Mouse (Mus musculus): ENCODE measurements around the gene Mecom. TPM values are rescaled to one million over a fixed set of nuclear protein-coding genes. Genes with fewer than 3 reads are reported as not detected.
"Not testable (repeated sequence)": the region's sequence is repeated elsewhere in the genome, so short reads cannot be mapped to it uniquely, and the experiment has no call there.

The Mecom gene
- polyA plus RNA-seq (2016; fragmentation: Nextera tagmentation; extraction: Ambion mirVana), result 26.7 and 26.9 TPM in 2 replicates

GRCm38 (mm10) chr3:30547908-30548307 lies at the start of gene Mecom:
Mecom (minus strand) TSS chr3:30548008.
- H3K4me3 ChIP-seq, result no peak within 1 kb of the TSS
- H3K27ac ChIP-seq, result no peak within 1 kb of the TSS
- H3K36me3 ChIP-seq (replicated peaks), result no peaks in the 10 kb centered on the region
- H3K4me1 ChIP-seq, result peaks cover 8% of the 10 kb centered on the region; the same call in 1 of the 2 replicates
- DNase-seq (ENCODE audit: extremely low spot score, low spot score), result no peak
- no peaks in the 10 kb centered on the region for H3K9me3 ChIP-seq
- no peaks in the 10 kb centered on the region for H3K27me3 ChIP-seq (ENCODE audit: poor library complexity, severe bottlenecking)
- WGBS, result 90% methylated on average over 3 of the region's 3 CpGs

DNA sequence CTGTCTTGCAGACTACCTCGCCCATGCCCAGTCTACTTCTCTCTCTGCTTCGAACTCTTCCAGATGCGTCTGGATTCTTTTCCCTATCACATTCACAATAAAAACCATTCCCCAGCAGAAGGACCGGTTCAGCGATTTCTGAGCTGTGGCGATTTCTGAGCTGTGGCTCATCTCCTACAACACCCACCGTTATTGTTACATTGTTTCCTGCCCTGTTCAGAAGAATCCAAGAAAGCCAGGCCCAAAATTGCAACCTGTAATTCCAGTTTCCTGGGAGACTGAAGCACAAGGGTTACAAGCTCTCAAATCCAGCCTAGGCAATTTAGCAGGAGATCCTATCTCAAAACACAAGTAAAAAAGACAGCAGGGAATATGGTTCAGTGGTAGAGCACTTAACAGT lies 49.5 kb upstream of the Mecom start:
- 80% methylated on average over 7 of the region's 7 CpGs for WGBS
- Histone ChIP-seq H3K27ac (no peak overlapping the region), H3K27me3 (ENCODE audit: poor library complexity, severe bottlenecking) (peaks cover 41% of the 10 kb centered on the region), H3K36me3 (replicated peaks) (no peaks in the 10 kb centered on the region), H3K4me3 (no peak overlapping the region), H3K9me3 (no peaks in the 10 kb centered on the region), H3K4me1 (peaks cover 27% of the 10 kb centered on the region)
- DNase-seq (ENCODE audit: extremely low spot score, low spot score), result no peak

GRCm38 (mm10) chr3:30595111-30595832 lies 47.5 kb upstream of the Mecom start:
- peak overlapping the region; percentile 80 for H3K4me3 ChIP-seq
- H3K27me3 ChIP-seq (ENCODE audit: poor library complexity, severe bottlenecking), result peaks cover 41% of the 10 kb centered on the region
- peak overlapping the region; percentile 91 for H3K27ac ChIP-seq
- DNase-seq (ENCODE audit: extremely low spot score, low spot score), result peak; percentile 60
- H3K4me1 ChIP-seq, result peaks cover 27% of the 10 kb centered on the region
- WGBS, result under 1% methylated on average over 62 of the region's 62 CpGs
- no peaks in the 10 kb centered on the region for H3K36me3 ChIP-seq (replicated peaks)
- H3K9me3 ChIP-seq, result no peaks in the 10 kb centered on the region

DNA sequence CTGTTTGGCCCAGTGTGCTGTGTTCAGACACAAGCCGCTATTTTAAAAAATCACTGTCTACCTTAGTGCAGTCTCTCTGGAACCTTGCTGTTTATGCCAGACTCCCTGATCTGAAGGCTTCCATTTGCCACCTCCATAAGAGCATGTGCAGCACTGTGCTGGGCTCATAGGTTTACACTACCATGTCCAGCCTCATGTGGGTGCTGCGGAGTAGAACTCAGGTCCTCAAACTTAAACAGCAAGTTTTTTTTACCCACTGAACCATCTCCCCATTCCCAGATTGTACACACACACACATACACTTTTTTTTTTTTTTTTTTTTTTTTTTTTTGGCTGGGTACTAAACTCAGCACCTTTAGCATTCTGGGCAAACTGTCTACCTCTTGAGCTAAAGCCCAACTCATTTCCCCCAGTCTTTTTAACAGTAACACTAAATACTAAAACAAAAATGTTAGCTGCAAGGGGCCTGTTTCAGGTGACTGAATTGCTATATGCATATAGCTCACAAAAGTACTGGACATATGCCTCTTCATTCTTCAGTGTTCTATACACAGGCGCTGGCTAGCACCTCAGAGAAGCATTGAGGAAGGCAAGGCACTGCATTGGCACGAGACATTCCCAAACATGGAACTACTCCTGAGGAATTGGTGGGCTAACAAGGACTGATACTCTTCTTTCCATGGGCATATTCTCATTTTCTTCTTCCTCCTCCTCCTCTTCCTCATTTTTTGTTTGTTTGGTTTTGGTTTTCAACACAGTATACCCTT lies 46.1 kb upstream of the Mecom start:
- Histone ChIP-seq H3K27ac (no peak overlapping the region), H3K4me1 (peaks cover 16% of the 10 kb centered on the region), H3K4me3 (no peak overlapping the region), H3K36me3 (replicated peaks) (no peaks in the 10 kb centered on the region), H3K9me3 (no peaks in the 10 kb centered on the region), H3K27me3 (ENCODE audit: poor library complexity, severe bottlenecking) (peaks cover 32% of the 10 kb centered on the region)
- no peak for DNase-seq (ENCODE audit: extremely low spot score, low spot score)
- 73% methylated on average over 4 of the region's 4 CpGs for WGBS

- DNase-seq (ENCODE audit: extremely low spot score, low spot score), result no peak
These were observed 44.6 kb upstream of the Mecom start for GRCm38 (mm10) chr3:30592418-30592853.

DNA sequence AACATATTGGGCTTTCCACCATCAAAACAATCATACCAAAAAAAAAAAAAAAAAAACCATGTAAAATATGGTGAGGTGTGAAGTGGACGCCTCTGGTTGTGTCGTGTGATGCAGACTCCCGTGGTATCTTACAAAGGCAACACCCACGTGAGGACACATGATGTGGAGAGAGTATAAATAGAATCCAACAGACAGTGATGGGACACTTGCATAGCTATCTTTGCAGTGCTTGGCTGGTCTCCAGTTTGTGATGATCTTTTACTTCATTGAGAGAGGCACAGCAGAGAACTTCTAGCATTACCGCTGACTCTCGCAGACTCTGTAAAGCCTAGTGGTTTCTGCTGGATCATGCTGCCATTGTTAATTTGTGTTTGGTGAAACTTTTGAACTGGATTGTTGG lies 41.1 kb upstream of the Mecom start:
- Histone ChIP-seq H3K4me3 (no peak overlapping the region), H3K27me3 (ENCODE audit: poor library complexity, severe bottlenecking) (no peaks in the 10 kb centered on the region), H3K36me3 (replicated peaks) (no peaks in the 10 kb centered on the region), H3K9me3 (no peaks in the 10 kb centered on the region), H3K4me1 (peaks cover 6% of the 10 kb centered on the region; the same call in 1 of the 2 replicates), H3K27ac (no peak overlapping the region)
- 91% methylated on average over 6 of the region's 6 CpGs for WGBS
- no peak for DNase-seq (ENCODE audit: extremely low spot score, low spot score)

More at GRCm38 (mm10) chr3:30592418-30592853, 44.6 kb upstream of the Mecom start:
- H3K9me3 ChIP-seq, result no peaks in the 10 kb centered on the region
- H3K4me3 ChIP-seq, result no peak overlapping the region
- peaks cover 16% of the 10 kb centered on the region for H3K4me1 ChIP-seq
- H3K36me3 ChIP-seq (replicated peaks), result no peaks in the 10 kb centered on the region
- H3K27me3 ChIP-seq (ENCODE audit: poor library complexity, severe bottlenecking), result peaks cover 17% of the 10 kb centered on the region
- WGBS, result 0% methylated on average over 2 of the region's 2 CpGs
- no peak overlapping the region for H3K27ac ChIP-seq

- H3K27ac ChIP-seq, result no peak overlapping the region
These were observed 25.7 kb upstream of the Mecom start for GRCm38 (mm10) chr3:30573549-30573948.

GRCm38 (mm10) chr3:30566333-30566732 lies 18.5 kb upstream of the Mecom start:
- DNase-seq (ENCODE audit: extremely low spot score, low spot score); H3K9me3 ChIP-seq; H3K4me1 ChIP-seq; H3K36me3 ChIP-seq (replicated peaks); H3K27ac ChIP-seq; H3K4me3 ChIP-seq: not testable (repeated sequence)
- H3K27me3 ChIP-seq (ENCODE audit: poor library complexity, severe bottlenecking), result peaks cover 14% of the 10 kb centered on the region
- 0% methylated on average over 1 of the region's 2 CpGs for WGBS

More at GRCm38 (mm10) chr3:30573549-30573948, 25.7 kb upstream of the Mecom start:
- no peak overlapping the region for H3K4me3 ChIP-seq
- no peaks in the 10 kb centered on the region for H3K27me3 ChIP-seq (ENCODE audit: poor library complexity, severe bottlenecking)
- H3K9me3 ChIP-seq, result no peaks in the 10 kb centered on the region
- 12% methylated on average over 2 of the region's 2 CpGs for WGBS
- no peak for DNase-seq (ENCODE audit: extremely low spot score, low spot score)
- peaks cover 4% of the 10 kb centered on the region; the same call in 1 of the 2 replicates for H3K4me1 ChIP-seq
- H3K36me3 ChIP-seq (replicated peaks), result no peaks in the 10 kb centered on the region

GRCm38 (mm10) chr3:30560677-30561314 lies 13.0 kb upstream of the Mecom start:
- H3K27ac ChIP-seq, result no peak overlapping the region
- H3K4me1 ChIP-seq, result no peaks in the 10 kb centered on the region
- WGBS, result 60% methylated on average over 6 of the region's 6 CpGs
- DNase-seq (ENCODE audit: extremely low spot score, low spot score), result no peak
- H3K4me3 ChIP-seq, result no peak overlapping the region
- peaks cover 14% of the 10 kb centered on the region for H3K27me3 ChIP-seq (ENCODE audit: poor library complexity, severe bottlenecking)
- H3K36me3 ChIP-seq (replicated peaks), result no peaks in the 10 kb centered on the region
- H3K9me3 ChIP-seq, result no peaks in the 10 kb centered on the region

DNA sequence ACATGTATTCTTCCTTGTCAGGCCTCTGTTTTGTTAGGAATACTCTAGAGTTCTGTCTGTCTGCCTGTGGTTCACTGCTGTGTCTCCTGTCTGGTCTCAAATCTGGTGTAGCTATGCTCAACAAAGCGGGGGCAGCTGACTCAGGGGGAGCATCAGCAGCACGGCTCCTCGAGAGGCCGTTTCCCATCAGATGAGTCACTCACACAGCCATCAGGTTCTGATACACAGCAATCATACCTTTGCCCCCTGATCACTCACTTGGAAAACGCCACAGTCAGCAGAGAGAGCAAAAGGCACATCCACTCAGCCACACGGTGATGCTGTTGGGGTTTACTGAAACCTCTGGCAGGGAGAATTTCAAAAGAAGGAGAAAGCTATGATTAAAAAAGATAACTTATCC lies 5.9 kb upstream of the Mecom start:
- Histone ChIP-seq H3K27me3 (ENCODE audit: poor library complexity, severe bottlenecking) (no peaks in the 10 kb centered on the region), H3K4me1 (no peaks in the 10 kb centered on the region), H3K4me3 (no peak overlapping the region), H3K36me3 (replicated peaks) (no peaks in the 10 kb centered on the region), H3K9me3 (no peaks in the 10 kb centered on the region), H3K27ac (no peak overlapping the region)
- WGBS, result 78% methylated on average over 6 of the region's 6 CpGs
- DNase-seq (ENCODE audit: extremely low spot score, low spot score), result no peak

DNA sequence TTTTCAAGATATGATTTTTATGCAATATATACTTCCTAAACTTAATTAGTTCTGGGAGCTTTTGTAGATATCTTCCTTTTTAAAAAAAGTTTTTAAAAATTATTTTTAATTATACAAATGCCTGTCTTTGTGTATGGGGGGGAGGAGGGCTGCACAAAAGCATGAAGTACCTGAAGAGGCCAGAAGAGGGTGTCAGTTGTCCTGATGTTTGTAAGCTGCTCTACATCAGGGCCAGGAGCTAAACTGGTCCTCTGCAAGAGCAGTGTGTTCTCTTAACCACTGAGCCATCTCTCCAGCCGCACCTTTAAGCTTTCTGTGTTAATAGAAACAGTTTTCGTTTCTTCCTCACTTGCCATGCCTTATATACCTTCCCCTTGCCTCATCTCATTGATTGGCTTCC lies 2.4 kb upstream of the Mecom start:
- no peaks in the 10 kb centered on the region for H3K27me3 ChIP-seq (ENCODE audit: poor library complexity, severe bottlenecking)
- H3K27ac ChIP-seq, result no peak overlapping the region
- H3K36me3 ChIP-seq (replicated peaks), result no peaks in the 10 kb centered on the region
- DNase-seq (ENCODE audit: extremely low spot score, low spot score), result no peak
- no peaks in the 10 kb centered on the region for H3K9me3 ChIP-seq
- WGBS, result 55% methylated on average over 2 of the region's 2 CpGs
- peaks cover 8% of the 10 kb centered on the region; the same call in 1 of the 2 replicates for H3K4me1 ChIP-seq
- H3K4me3 ChIP-seq, result no peak overlapping the region

DNA sequence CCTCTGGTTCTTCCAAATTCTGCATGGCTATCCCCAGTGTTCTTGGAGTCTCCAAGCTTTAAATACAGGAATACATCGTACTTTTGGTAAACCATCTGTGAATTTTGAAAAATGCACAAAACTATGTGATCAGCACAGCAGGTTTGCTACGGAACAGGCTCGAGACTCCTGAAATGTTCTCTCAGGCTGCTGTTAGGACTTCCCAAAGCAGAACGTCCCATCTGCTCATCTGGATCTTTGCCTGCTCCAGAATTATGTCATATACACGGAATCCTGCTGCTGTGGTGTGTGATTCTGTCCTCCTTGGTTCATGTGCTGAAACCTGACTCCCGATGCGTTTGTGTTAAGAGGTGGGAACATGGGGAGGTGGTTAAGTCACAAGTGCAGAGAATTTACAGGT lies 1.1 kb upstream of the Mecom start:
- 89% methylated on average over 7 of the region's 7 CpGs for WGBS
- H3K4me3 ChIP-seq, result no peak overlapping the region
- DNase-seq (ENCODE audit: extremely low spot score, low spot score), result no peak

More for the DNA sequence above, 1.1 kb upstream of the Mecom start:
- H3K36me3 ChIP-seq (replicated peaks), result no peaks in the 10 kb centered on the region
- no peaks in the 10 kb centered on the region for H3K9me3 ChIP-seq
- H3K4me1 ChIP-seq, result peaks cover 8% of the 10 kb centered on the region; the same call in 1 of the 2 replicates
- H3K27me3 ChIP-seq (ENCODE audit: poor library complexity, severe bottlenecking), result no peaks in the 10 kb centered on the region
- H3K27ac ChIP-seq, result no peak overlapping the region
